Mouse (Mus musculus) kidney, adult 10 weeks (tissue): Measurements from ENCODE around the gene Lysmd2. TPM values are rescaled to one million over a fixed set of nuclear protein-coding genes. Genes with fewer than 3 reads are reported as not detected.

ENCODE experiments used
- polyA plus RNA-seq: library from polyadenylated mRNA; stranded (reverse); fragments of 350-450 nt; fragmentation: Illumina TruSeq; extraction: RNeasy Lipid Tissue Mini Kit (QIAGEN cat#74804); gene quantifications from one replicate; pipeline ENCODE4 v1.2.3, GENCODE M21; 2014; ENCODE audit warnings: low read depth, low replicate concordance

Lysmd2 gene
- 1.2 TPM for polyA plus RNA-seq

GRCm38 (mm10) chr9:75625556-75626307 is at the start of gene Lysmd2:
Lysmd2 (plus strand) TSS chr9:75625741.

GRCm38 (mm10) chr9:75610571-75611493 is 14.7 kb upstream of the Lysmd2 start, which contains the start of gene Tmod2:
Tmod2 (minus strand) TSS chr9:75611325.

GRCm38 (mm10) chr9:75683426-75684191 is 58.1 kb downstream of the Lysmd2 start, which contains the start of gene Scg3:
Scg3 (minus strand) TSS chr9:75684056.

Other genes starting within 250 kb of the Lysmd2 start
- gene Mapk6, start 215.7 kb upstream of the Lysmd2 start, polyA plus RNA-seq: 28.6 TPM
- gene Leo1, start 184.2 kb upstream of the Lysmd2 start, polyA plus RNA-seq: 29.6 TPM
- 77.8 TPM for gene Tmod3, start 66.1 kb upstream of the Lysmd2 start, polyA plus RNA-seq
- 0.85 TPM for gene Tmod2, start 14.4 kb upstream of the Lysmd2 start, polyA plus RNA-seq
- gene Scg3, start 58.3 kb downstream of the Lysmd2 start, polyA plus RNA-seq: not detected
- 1.9 TPM for gene Bmp5, start 149.6 kb downstream of the Lysmd2 start, polyA plus RNA-seq